Mouse (Mus musculus) liver, embryonic 15.5 days (tissue): Measurements from ENCODE around the gene Crip2. TPM values are rescaled to one million over a fixed set of nuclear protein-coding genes. Genes with fewer than 3 reads are reported as not detected.

Experiments used
- ATAC-seq: fragments of 200-750 bp; cut with Nextera tagmentation; 2 replicates; pipeline ENCODE4 v1.8.0; 2017; ENCODE audit warnings: moderate number of reproducible peaks, mild to moderate bottlenecking, moderate library complexity; ENCODE audit not compliant: insufficient read depth
- H3K27ac ChIP-seq: fragments of 300-500 bp; sonication (generic); replicated peaks from 2 replicates; pipeline ENCODE4 v1.5.1; 2015; ENCODE audit warnings: mild to moderate bottlenecking, inconsistent platforms
- H3K27me3 ChIP-seq: fragments of 300-500 bp; sonication (generic); 2 replicates; pipeline ENCODE4 v1.6.1; 2015; ENCODE audit warnings: mild to moderate bottlenecking, inconsistent platforms
- H3K36me3 ChIP-seq: fragments of 300-500 bp; sonication (generic); replicated peaks from 2 replicates; pipeline ENCODE4 v1.6.1; 2015; ENCODE audit warnings: moderate library complexity, mild to moderate bottlenecking, inconsistent platforms
- H3K4me1 ChIP-seq: fragments of 300-500 bp; sonication (generic); replicated peaks from 2 replicates; pipeline ENCODE4 v1.6.1; 2015; ENCODE audit warnings: inconsistent platforms
- H3K4me2 ChIP-seq: fragments of 300-500 bp; sonication (generic); 2 replicates; pipeline ENCODE4 v1.6.1; 2015; ENCODE audit warnings: moderate library complexity, mild to moderate bottlenecking, inconsistent platforms
- H3K4me3 ChIP-seq: fragments of 300-500 bp; sonication (generic); replicated peaks from 2 replicates; pipeline ENCODE4 v1.5.1; 2015; ENCODE audit warnings: mild to moderate bottlenecking, inconsistent platforms
- H3K9ac ChIP-seq: fragments of 300-500 bp; sonication (generic); 2 replicates; pipeline ENCODE4 v1.6.1; 2015; ENCODE audit warnings: moderate library complexity, mild to moderate bottlenecking, inconsistent platforms
- H3K9me3 ChIP-seq: fragments of 300-500 bp; sonication (generic); replicated peaks from 2 replicates; pipeline ENCODE4 v1.6.1; 2016; ENCODE audit warnings: inconsistent platforms
- WGBS: fragments of 180-500 bp; shearing (Covaris S2); methylation state at CpG from one replicate; pipeline ENCODE4 v1.1.7; 2015; ENCODE audit warnings: mixed read lengths; ENCODE audit not compliant: insufficient replicate concordance; 5-methylcytosine and 5-hydroxymethylcytosine counted together
- polyA plus RNA-seq: library from polyadenylated mRNA; unstranded; fragments of >200 nt; fragmentation: Nextera tagmentation; extraction: Ambion mirVana; gene quantifications from 2 replicates; pipeline ENCODE4 v1.2.1, GENCODE M21; 2015

Crip2 gene
- polyA plus RNA-seq, 1 experiment from 2014 or later, result 45.1 TPM

DNA sequence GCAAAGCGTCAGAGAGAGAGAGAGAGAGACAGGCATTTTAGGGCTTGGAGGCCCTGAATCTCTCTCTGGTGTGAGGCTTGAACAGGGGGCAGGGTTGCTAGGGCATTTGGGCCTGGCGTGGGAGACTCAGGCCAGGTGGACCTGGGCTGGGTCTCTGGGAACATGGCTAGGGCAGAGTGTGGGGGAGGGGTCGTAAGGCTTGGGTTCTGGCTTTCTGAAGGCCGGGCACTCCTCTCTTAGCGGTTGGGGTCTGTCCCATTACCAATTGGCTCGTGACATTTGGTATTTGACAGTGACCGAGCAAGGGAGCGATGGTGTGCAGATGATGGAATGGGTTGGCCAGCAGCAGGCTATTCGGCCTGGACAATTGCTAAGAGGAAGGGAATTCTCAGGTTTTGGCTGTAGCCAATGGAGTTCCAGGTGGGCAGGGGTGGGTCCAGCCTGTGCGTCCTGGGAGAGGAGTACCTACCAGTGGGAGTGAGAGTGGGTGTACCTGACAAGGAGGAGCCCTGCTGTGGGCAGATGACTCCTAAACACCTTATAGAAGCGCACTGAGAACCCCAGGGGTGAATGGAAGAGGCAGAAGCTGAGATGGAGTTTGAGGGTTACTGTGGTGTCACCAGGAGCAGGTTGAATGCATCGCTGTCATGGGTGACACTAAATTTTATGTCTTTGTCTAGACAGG lies 46.4 kb downstream of the Crip2 start:
- no peaks in the 10 kb centered on the region for H3K36me3 ChIP-seq
- H3K9ac ChIP-seq, result no peak overlapping the region
- no peak overlapping the region for H3K27ac ChIP-seq
- peaks cover 50% of the 10 kb centered on the region for H3K27me3 ChIP-seq
- peak overlapping the region; percentile 39 for H3K4me3 ChIP-seq
- ATAC-seq, result no peak
- H3K4me1 ChIP-seq, result peaks cover 19% of the 10 kb centered on the region
- peak overlapping the region; percentile 64 for H3K4me2 ChIP-seq
- 45% methylated on average over 12 of the region's 12 CpGs for WGBS
- H3K9me3 ChIP-seq, result no peaks in the 10 kb centered on the region

DNA sequence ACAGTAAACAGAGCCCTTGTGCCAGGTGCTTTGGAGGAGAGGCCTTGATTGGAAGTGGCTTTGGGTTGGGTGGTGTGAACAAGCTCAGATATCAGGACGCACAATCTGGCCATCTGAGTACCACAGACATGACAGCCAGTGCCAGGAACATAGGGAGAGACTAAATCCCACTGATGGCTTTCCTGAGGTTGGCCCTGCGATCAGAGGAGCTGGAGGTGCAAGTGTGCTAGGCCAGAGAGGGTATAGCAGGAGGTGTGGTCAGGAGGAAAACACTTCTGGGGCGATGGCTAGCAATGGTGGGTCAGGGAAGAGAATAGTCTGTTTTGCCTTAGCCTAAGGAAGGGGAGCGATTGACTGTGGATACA lies 47.0 kb downstream of the Crip2 start:
- Histone ChIP-seq H3K36me3 (no peaks in the 10 kb centered on the region), H3K27me3 (peaks cover 50% of the 10 kb centered on the region), H3K4me2 (0 out of 2 replicates have a peak overlapping the region, but pooled peaks have one; percentile 58), H3K27ac (no peak overlapping the region), H3K9me3 (no peaks in the 10 kb centered on the region), H3K4me1 (peaks cover 19% of the 10 kb centered on the region), H3K4me3 (no peak overlapping the region), H3K9ac (no peak overlapping the region)
- no peak for ATAC-seq
- WGBS, result 30% methylated on average over 4 of the region's 4 CpGs

DNA sequence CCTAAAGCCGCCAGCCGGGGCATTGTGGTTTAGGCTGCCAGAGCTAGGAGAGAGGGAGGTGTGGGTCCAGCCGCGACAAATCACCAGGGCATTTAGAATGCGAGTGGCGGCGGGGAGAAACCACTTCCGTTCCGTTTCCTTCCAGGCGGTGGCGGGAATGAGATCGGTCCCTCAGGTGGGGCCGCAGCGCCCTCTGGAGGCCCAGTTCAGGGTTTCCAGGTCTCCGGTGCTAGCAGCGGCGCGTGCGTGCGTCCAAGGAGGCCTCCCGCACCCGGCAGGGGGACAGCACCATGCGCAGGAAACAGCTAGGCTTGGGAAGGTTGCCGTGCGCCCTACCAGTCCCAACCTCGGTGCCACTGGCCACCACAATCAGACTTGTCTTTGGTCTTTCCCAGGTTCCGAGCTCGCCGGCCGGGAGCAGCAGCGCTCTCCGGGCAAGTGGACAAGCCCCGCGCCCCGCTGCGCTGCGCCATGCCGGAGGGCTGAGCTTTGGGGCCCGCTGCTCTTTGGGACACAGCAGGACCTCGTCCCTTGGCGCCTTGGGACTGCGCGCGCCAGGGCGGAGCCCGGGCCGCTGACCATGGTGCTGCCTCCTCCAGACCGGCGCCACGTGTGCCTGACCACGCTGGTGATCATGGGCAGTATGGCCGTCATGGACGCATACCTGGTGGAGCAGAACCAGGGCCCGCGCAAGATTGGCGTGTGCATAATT lies 47.7 kb downstream of the Crip2 start:
- Histone ChIP-seq H3K27me3 (peaks cover 50% of the 10 kb centered on the region), H3K9me3 (no peaks in the 10 kb centered on the region), H3K9ac (no peak overlapping the region), H3K4me3 (peak overlapping the region; percentile 15; the same call in 1 of the 2 replicates), H3K4me2 (peak overlapping the region; percentile 58), H3K36me3 (no peaks in the 10 kb centered on the region), H3K27ac (no peak overlapping the region), H3K4me1 (peaks cover 19% of the 10 kb centered on the region)
- 4% methylated on average over 56 of the region's 56 CpGs for WGBS
- ATAC-seq, result no peak

GRCm38 (mm10) chr12:113188349-113189055 lies 48.5 kb downstream of the Crip2 start:
- no peak overlapping the region for H3K4me2 ChIP-seq
- peaks cover 50% of the 10 kb centered on the region for H3K27me3 ChIP-seq

DNA sequence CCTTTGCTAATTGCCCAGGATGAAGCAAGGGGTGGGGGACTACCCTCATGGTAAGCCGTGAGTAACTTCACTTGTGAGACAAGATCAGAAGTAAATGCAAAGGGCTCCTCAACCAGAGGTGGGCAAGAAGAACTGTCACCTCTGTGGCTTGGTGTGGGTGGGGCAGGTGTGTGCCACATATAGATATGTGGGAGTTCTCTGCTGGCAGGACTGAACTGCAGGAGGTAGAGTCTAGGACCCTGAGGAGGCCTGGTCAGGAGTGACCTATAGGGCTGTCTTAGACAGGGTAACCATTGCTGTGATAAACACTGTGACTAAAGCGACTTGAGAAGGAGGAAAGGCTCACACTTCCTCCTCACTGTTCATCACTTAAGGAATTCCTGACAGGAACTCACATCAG lies 53.4 kb downstream of the Crip2 start:
- peaks cover 2% of the 10 kb centered on the region for H3K27me3 ChIP-seq
- 33% methylated on average over 2 of the region's 2 CpGs for WGBS
- no peak overlapping the region for H3K27ac ChIP-seq
- no peak overlapping the region for H3K4me3 ChIP-seq
- no peak for ATAC-seq
- H3K9me3 ChIP-seq, result no peaks in the 10 kb centered on the region
- no peak overlapping the region for H3K4me2 ChIP-seq
- H3K36me3 ChIP-seq, result no peaks in the 10 kb centered on the region
- H3K9ac ChIP-seq, result no peak overlapping the region
- H3K4me1 ChIP-seq, result no peaks in the 10 kb centered on the region

More at GRCm38 (mm10) chr12:113188349-113189055, 48.5 kb downstream of the Crip2 start:
- Histone ChIP-seq H3K9me3 (no peaks in the 10 kb centered on the region), H3K4me1 (peaks cover 19% of the 10 kb centered on the region), H3K27ac (no peak overlapping the region), H3K9ac (no peak overlapping the region), H3K36me3 (no peaks in the 10 kb centered on the region), H3K4me3 (no peak overlapping the region)
- ATAC-seq, result no peak
- 81% methylated on average over 51 of the region's 51 CpGs for WGBS

Other genes starting within 250 kb of the Crip2 start
- gene Jag2, start 210.5 kb upstream of the Crip2 start, polyA plus RNA-seq, result 0.21 and 0.32 TPM in 2 replicates
- 14.1 and 14.3 TPM in 2 replicates for gene Nudt14, start 198.1 kb upstream of the Crip2 start, polyA plus RNA-seq
- 5.5 and 5.8 TPM in 2 replicates for gene Btbd6, start 163.8 kb upstream of the Crip2 start, polyA plus RNA-seq
- gene Brf1, start 139.5 kb upstream of the Crip2 start, polyA plus RNA-seq, result 26.3 and 29.2 TPM in 2 replicates
- gene Pacs2, start 125.7 kb upstream of the Crip2 start, polyA plus RNA-seq, result 6.1 and 6.7 TPM in 2 replicates
- gene Tex22, start 65.7 kb upstream of the Crip2 start, polyA plus RNA-seq, result not detected in 2 replicates
- gene Mta1, start 42.0 kb upstream of the Crip2 start, polyA plus RNA-seq, result 3.8 and 4.4 TPM in 2 replicates
- gene Crip1, start 6.1 kb downstream of the Crip2 start, polyA plus RNA-seq, result 89.4 and 102 TPM in 2 replicates
- 11.3 and 11.5 TPM in 2 replicates for gene Tedc1, start 16.2 kb downstream of the Crip2 start, polyA plus RNA-seq
- 0.33 and 0.54 TPM in 2 replicates for gene Tmem121, start 45.7 kb downstream of the Crip2 start, polyA plus RNA-seq